Mouse (Mus musculus) lung, adult 2 months (tissue): ENCODE measurements around the gene Gramd1b. TPM values are rescaled to one million over a fixed set of nuclear protein-coding genes. Genes with fewer than 3 reads are reported as not detected.
A peak's percentile ranks its signal among the peaks of the same experiment; 100 is the strongest.

ENCODE experiments used
- DNase-seq: peaks from one replicate; pipeline ENCODE4 v3.0.0; 2022
- H3K4me1 ChIP-seq: fragments of 200-500 bp; 2 replicates; pipeline ENCODE4 v1.6.1; 2011; ENCODE audit warnings: low read length; ENCODE audit not compliant: control insufficient read depth, insufficient read depth
- H3K4me3 ChIP-seq: fragments of 200-500 bp; replicated peaks from 2 replicates; pipeline ENCODE3; 2011; ENCODE audit warnings: low read depth, mild to moderate bottlenecking, control low read depth, low read length; ENCODE audit errors: extremely low read depth
- CTCF ChIP-seq: fragments of 200-500 bp; IDR thresholded peaks from 2 replicates; pipeline ENCODE4 v1.5.1; 2011; ENCODE audit warnings: mild to moderate bottlenecking, low read length, control low read depth; ENCODE audit not compliant: insufficient read depth
- POLR2A ChIP-seq: fragments of 200-500 bp; IDR thresholded peaks from 2 replicates; pipeline ENCODE4 v1.6.1; 2011; ENCODE audit warnings: low read depth, mild to moderate bottlenecking, control low read depth, low read length, borderline replicate concordance; ENCODE audit errors: extremely low read depth
- WGBS: fragments of 180-500 bp; shearing (Covaris S2); methylation state at CpG from one replicate; pipeline ENCODE4 v1.1.7; 2018; 5-methylcytosine and 5-hydroxymethylcytosine counted together
- polyA plus RNA-seq: library from polyadenylated mRNA; depleted of rRNA; stranded (reverse); fragments of >200 nt; gene quantifications from 2 replicates; pipeline ENCODE4 v1.2.3, GENCODE M21; 2012

Gene Gramd1b
- polyA plus RNA-seq, 1 experiment: 19.0 TPM

DNA sequence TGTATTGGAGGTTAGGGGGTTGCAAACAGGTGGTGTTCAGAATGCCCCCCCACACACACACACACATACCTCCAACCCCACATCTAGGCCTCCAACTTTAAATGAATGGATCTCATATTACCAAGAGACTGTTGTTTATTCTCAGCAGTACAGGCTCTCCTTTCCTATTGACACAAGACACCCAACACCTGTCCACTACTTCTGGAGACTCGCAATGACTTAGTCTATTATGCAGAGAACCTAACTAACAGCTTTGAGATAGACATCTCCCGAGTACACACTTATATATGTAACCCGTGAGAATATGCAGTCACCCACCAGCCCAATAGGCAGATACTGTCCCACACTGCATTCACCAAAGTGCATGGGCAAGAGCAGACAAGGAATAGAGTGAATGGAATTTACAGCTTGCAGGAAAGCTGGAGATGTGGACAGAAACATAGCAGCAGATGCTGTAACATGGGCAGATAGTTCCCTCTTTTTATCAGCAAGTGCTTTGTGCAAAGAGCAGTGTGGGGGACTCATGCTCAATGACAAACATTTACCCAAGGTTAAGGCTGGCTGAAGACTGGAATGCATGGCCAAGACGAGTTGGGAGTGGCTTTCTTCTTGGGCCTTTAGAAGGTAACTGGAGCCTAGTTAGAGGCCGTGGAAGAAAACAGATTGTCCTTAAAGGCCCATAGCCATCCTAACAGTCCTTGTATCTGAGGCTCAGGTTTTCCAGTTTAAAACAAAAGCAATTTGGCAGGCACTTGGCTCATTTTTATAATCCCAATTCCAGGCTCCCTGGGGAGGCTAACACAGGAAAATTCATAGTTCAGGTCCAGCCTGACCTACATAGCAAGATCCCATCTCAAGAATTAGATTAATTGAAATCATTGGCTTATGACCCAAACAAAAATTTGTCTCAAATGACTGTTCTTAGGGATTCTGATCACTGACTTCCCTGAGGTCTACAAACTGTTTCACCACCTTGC, 71.6 kb downstream of the Gramd1b start:
- Histone ChIP-seq H3K4me3 (no peak overlapping the region), H3K4me1 (no peaks in the 10 kb centered on the region)
- TF ChIP-seq POLR2A (no peak), CTCF (no peak)
- no peak for DNase-seq
- WGBS: 66% methylated on average over 5 of the region's 5 CpGs

DNA sequence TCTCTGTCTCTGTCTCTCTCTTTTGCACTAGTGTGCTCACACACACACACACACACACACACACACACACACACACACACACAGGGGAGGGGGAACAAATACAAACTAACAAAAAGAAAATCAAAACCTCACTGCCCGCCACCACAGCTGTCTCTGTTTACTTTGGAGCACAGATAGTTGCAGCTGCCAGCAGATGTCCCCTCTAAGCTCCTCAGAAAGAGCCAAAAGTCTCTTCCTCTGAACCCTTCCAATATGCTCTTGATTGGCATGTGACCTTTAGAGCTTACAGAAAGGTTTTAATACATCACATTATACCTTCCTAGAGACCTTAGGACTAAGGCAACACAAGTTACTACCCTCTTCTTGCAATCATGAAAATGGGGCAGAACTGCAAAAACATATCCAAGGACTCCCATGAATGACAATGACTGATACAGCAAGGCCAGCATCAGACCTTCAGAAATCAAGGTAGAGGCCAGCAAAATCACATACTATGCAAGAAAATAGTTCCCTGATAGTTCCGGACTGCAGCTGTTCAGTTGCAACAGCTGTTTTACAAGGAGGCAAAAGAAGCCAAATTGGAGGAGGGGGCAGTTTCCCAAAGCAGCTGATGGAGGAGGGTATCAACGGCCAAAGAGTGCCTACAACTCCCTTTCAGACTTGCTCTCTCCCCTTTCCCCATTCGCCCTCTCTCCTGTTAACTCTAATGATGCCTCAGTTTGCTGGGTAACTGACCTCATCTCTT, 72.5 kb downstream of the Gramd1b start:
- WGBS: 66% methylated on average over 4 of the region's 4 CpGs
- no peak for DNase-seq
- H3K4me1 ChIP-seq: no peaks in the 10 kb centered on the region
- no peak overlapping the region for H3K4me3 ChIP-seq
- TF ChIP-seq POLR2A (no peak), CTCF (no peak)

DNA sequence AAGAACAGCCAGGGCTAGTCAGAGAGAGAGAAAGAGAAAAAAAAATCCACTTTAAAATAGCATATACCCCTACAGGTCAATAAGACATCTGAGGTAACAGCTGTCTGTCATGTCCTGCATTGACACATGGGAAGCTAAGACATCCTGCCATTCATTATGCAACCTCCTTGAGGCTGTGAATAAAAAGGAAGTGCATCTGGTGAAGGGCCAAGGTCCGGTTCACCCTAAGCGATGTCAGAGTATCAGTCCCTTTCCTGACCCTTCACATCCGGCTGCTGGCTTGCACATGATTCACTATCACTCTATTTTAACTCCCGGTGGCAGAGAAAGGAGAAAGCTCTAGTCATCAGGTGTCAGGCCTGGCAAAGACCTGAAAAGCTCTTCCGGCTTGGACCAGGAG, 73.7 kb downstream of the Gramd1b start:
- TF ChIP-seq POLR2A (no peak), CTCF (no peak)
- H3K4me3 ChIP-seq: no peak overlapping the region
- no peak for DNase-seq
- H3K4me1 ChIP-seq: 0 out of 2 replicates have a peak, but pooled peaks cover 2% of the 10 kb centered on the region
- 20% methylated on average over 5 of the region's 5 CpGs for WGBS

DNA sequence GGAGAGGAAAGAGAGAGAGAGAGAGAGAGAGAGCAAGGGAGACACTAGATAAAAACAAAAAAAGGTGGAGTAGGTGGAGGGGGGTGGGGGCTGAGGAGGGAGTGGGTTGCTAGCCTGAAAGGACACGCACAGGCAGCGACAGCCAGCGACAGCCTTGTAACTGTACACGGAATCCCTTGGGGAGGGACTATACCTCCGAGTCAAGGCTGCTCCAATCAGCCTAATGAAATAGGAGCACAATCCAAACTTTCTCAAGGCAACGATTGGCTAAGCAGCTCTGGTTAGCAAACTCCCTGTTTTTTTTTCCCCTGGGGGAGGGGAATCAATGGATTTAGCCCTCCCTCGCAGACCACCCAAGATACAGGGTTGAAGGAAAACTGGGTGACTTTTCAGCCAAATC, 75.0 kb downstream of the Gramd1b start:
- Histone ChIP-seq H3K4me1 (0 out of 2 replicates have a peak, but pooled peaks cover 2% of the 10 kb centered on the region), H3K4me3 (peak overlapping the region; percentile 84)
- TF ChIP-seq POLR2A (peak; percentile 61; the same call in 1 of the 2 replicates), CTCF (no peak)
- peak; percentile 29 for DNase-seq
- WGBS: 6% methylated on average over 7 of the region's 7 CpGs

DNA sequence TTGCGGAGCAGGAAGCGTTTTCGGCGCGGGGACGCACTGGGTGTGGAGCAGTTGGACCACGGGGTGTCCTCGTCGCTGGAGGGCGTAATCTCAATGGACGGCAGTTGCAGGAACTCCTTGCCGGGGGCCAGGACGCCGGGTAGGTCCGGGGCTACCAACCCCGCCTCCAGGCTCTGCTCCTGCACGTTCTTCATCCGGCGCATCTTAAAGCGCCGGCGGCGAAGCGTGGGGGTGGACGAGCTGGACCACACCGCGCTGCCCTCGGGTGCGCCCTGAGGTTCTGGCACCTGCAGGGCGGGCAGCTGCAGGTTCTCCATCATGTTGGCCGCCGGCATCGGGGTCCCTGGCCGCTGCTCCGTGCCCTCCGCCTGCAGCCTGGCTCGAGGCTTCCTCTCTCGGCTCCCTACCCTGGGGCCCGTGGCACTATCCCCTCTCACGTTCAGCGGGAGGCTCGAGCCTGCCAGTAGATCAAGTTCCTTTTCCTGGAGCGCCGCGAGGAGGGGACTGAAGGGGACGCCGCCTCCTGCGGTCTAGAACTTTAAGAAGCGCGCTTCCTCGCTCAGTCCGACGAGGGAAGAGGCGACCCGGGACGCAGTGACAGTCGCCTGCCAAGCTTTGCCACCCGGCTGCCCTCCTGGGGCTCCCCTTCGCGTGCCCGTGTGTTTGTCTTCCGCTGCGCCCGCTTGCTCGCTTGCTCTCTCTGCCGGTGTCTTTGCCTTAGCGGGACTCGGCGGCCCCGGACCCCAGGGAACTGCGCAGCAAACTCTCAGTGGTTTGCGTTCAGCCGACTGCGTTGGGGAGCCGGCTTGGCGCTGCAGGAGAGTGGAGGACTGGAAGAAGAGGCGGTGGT, 75.6 kb downstream of the Gramd1b start:
- peak; percentile 68 for DNase-seq
- H3K4me1 ChIP-seq: 0 out of 2 replicates have a peak, but pooled peaks cover 2% of the 10 kb centered on the region
- peak overlapping the region; percentile 84 for H3K4me3 ChIP-seq
- under 1% methylated on average over 77 of the region's 77 CpGs for WGBS
- TF ChIP-seq POLR2A (no peak; the same call in 1 of the 2 replicates), CTCF (no peak)

DNA sequence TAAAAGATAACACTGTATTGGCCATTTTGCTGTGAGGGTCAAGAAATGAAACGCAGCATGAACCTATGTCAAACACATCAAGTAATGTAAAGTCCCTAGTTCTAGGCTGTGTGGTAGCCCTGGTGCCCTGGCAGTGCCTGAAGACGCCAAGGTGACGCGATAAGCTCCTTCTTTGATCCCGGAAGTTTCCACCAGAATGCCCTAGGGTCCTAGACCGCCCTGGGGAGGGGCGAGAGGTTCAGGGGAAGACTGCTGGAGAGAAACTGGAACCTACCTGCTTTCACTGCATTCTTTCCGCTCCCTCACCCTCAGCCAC, 76.2 kb downstream of the Gramd1b start:
- TF ChIP-seq CTCF (no peak), POLR2A (no peak)
- DNase-seq: no peak
- WGBS: 3% methylated on average over 8 of the region's 8 CpGs
- Histone ChIP-seq H3K4me3 (peak overlapping the region; percentile 84), H3K4me1 (0 out of 2 replicates have a peak, but pooled peaks cover 4% of the 10 kb centered on the region)

DNA sequence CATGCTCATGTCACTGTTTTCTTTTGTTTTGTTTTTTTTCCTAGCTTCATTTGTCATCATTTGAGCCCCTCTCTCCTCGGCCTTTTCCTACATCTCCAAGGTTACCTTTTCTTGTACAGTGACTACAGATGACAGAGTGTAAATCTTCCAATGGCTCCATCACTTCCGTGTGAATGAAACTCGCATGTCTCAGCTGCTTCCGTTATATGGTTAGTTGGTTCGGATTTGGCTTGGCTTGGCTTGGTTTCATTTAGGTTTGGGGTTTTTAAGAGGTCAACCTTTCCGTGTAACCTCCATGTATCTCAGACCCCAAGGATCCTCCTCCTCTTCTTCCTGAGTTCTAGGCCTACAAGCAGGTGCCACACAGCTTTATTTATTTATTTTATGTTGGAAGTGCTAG, 77.3 kb downstream of the Gramd1b start:
- no peak for TF ChIP-seq CTCF
- TF ChIP-seq POLR2A: no peak
- WGBS: 87% methylated on average over 6 of the region's 6 CpGs
- H3K4me1 ChIP-seq: 0 out of 2 replicates have a peak, but pooled peaks cover 4% of the 10 kb centered on the region
- DNase-seq: no peak
- H3K4me3 ChIP-seq: no peak overlapping the region

DNA sequence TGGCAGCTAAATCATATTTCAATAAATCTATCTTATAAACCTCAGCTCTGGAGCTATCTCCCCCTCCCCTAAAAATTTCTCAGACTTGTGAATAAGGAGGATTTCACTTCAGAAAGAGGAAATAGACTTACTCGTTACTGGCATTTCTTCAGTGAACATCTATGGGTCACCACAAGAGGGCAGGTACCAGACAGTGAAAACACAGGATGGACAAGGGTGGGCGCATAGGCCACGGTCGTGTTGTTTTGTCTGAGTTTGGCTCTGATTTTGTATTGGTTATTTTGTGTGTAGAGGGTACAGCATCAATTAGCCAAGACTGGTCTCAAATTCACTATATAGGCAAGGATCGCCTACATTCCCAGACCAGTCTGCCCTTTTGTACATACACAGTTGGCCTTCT, 79.0 kb downstream of the Gramd1b start:
- WGBS: 59% methylated on average over 5 of the region's 5 CpGs
- H3K4me3 ChIP-seq: no peak overlapping the region
- no peak for TF ChIP-seq POLR2A
- no peak for TF ChIP-seq CTCF
- H3K4me1 ChIP-seq: 0 out of 2 replicates have a peak, but pooled peaks cover 4% of the 10 kb centered on the region
- DNase-seq: no peak

DNA sequence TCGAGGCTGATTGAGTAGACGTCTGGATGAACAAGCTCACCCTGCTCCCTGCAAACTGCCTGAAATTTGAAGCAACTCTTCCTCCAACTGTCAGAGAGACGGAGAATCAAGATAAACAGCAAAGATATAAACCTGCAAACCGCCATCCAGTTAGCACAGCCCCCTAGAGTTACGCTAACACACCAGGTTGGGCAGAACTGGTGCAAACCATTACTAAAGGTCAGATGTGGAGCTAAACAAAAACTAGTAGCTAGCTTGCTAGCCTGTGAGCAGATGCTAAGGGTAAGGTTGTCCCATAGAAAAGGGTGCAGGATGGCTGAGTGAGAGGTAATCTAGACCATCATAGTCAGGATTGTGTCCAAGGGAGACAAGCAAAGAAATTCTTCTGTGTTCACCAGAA, 80.4 kb downstream of the Gramd1b start:
- Histone ChIP-seq H3K4me1 (0 out of 2 replicates have a peak, but pooled peaks cover 4% of the 10 kb centered on the region), H3K4me3 (no peak overlapping the region)
- WGBS: 71% methylated on average over 5 of the region's 5 CpGs
- TF ChIP-seq CTCF: no peak
- TF ChIP-seq POLR2A: no peak
- no peak for DNase-seq
